Mouse (Mus musculus) lung, embryonic 16.5 days (tissue): Measurements from ENCODE around the gene Dhrs3. TPM values are rescaled to one million over a fixed set of nuclear protein-coding genes. Genes with fewer than 3 reads are reported as not detected.
A peak's percentile ranks its signal among the peaks of the same experiment; 100 is the strongest.

Experiments
- ATAC-seq: fragments of 200-750 bp; cut with Nextera tagmentation; 2 replicates; pipeline ENCODE4 v1.8.0; 2017; ENCODE audit warnings: low read depth, mild to moderate bottlenecking, moderate library complexity
- H3K27ac ChIP-seq: fragments of 300-500 bp; sonication (generic); 2 replicates; pipeline ENCODE4 v1.5.1; 2014; ENCODE audit warnings: mild to moderate bottlenecking, control low read depth, low read length
- H3K27me3 ChIP-seq: fragments of 300-500 bp; sonication (generic); 2 replicates; pipeline ENCODE4 v1.6.1; 2014; ENCODE audit warnings: low read depth, low read length, mixed read lengths; ENCODE audit not compliant: control insufficient read depth, insufficient read depth
- H3K36me3 ChIP-seq: fragments of 300-500 bp; sonication (generic); 2 replicates; pipeline ENCODE4 v1.6.1; 2014; ENCODE audit warnings: low read length; ENCODE audit not compliant: control insufficient read depth, insufficient read depth
- H3K4me1 ChIP-seq: fragments of 300-500 bp; sonication (generic); replicated peaks from 2 replicates; pipeline ENCODE4 v1.6.1; 2014; ENCODE audit warnings: low read length, mixed read lengths; ENCODE audit not compliant: control insufficient read depth, insufficient read depth
- H3K4me2 ChIP-seq: fragments of 300-500 bp; sonication (generic); 2 replicates; pipeline ENCODE4 v1.6.1; 2014; ENCODE audit warnings: low read depth, low read length, control low read depth
- H3K4me3 ChIP-seq: fragments of 300-500 bp; sonication (generic); 2 replicates; pipeline ENCODE4 v1.5.1; 2014; ENCODE audit warnings: mild to moderate bottlenecking, low read length, control low read depth
- H3K9ac ChIP-seq: fragments of 300-500 bp; sonication (generic); 2 replicates; pipeline ENCODE4 v1.6.1; 2014; ENCODE audit warnings: low read length, control low read depth
- H3K9me3 ChIP-seq: fragments of 300-500 bp; sonication (generic); 2 replicates; pipeline ENCODE4 v1.6.1; 2016; ENCODE audit warnings: low read length; ENCODE audit not compliant: control insufficient read depth
- WGBS: fragments of 180-500 bp; shearing (Covaris S2); extraction: QIAGEN DNeasy Blood & Tissue Kit; methylation state at CpG from one replicate; pipeline ENCODE4 v1.1.7; 2014; 5-methylcytosine and 5-hydroxymethylcytosine counted together
- polyA plus RNA-seq: library from polyadenylated mRNA; unstranded; fragments of >200 nt; fragmentation: Nextera tagmentation; extraction: Ambion mirVana; gene quantifications from 2 replicates; pipeline ENCODE4 v1.2.1, GENCODE M21; 2015

Gene Dhrs3
- polyA plus RNA-seq, 1 experiment from 2014 or later = 67.6 TPM

DNA sequence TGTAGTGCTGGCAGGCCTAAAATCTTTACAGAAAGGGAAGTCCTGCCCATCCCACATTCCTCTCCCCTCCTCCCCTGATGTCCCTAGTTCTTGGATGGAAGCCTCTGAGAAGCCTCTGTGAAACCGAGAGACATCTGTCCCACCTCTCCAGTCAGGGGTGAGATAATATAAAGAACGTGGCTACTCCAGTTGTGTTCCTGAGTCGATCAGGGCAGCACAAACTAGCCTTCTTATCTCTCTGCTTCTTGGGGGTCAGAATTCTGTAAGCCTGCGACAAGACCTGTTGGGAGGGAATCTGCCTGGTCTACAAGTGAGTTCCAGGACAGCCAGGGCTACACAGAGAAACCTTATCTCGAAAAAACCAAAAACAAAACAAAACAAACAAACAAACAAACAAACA lies 50.6 kb downstream of the Dhrs3 start:
- WGBS = 59% methylated on average over 5 of the region's 5 CpGs
- H3K4me3 ChIP-seq = no peak overlapping the region
- no peaks in the 10 kb centered on the region for H3K9me3 ChIP-seq
- H3K4me2 ChIP-seq = no peak overlapping the region
- H3K4me1 ChIP-seq = peaks cover 10% of the 10 kb centered on the region
- no peak overlapping the region for H3K9ac ChIP-seq
- no peaks in the 10 kb centered on the region for H3K27me3 ChIP-seq
- no peak for ATAC-seq
- no peak overlapping the region for H3K27ac ChIP-seq
- no peaks in the 10 kb centered on the region for H3K36me3 ChIP-seq

DNA sequence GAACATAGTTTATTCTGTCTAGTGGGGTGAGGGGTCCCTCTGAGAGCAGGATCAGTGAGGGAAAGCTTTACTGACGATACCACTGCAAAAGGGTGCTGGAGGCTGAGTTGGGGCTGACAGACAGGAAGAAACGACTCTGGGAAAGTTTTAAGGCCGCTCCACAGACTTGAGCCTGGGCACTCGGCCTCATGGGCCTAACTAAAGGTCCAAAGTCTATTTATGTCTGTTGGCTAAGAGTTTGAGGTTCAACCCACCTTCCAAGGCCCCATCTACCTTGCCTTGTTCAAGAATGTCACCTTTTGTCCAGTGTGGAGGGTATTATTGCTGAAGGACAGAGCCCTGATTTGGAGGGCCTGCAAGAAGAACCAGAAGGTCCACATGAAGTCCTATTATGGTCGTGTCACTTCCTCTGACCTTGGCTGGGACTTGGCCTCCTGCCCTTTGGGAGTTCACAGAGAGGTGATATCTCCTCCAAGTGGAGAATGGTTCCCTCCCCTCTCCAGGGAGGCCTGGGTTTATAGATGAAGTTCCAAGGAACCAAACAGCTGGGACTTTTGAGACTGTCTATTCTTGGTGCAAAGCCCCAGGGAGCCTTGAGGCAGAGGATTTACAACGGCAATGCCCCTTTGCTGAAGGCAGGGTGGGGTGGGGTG lies 55.2 kb downstream of the Dhrs3 start:
- Histone ChIP-seq H3K27ac (peak overlapping the region; percentile 46), H3K9me3 (no peaks in the 10 kb centered on the region), H3K4me2 (no peak overlapping the region), H3K4me1 (peaks cover 26% of the 10 kb centered on the region), H3K27me3 (no peaks in the 10 kb centered on the region), H3K9ac (0 out of 2 replicates have a peak overlapping the region, but pooled peaks have one; percentile 3), H3K4me3 (no peak overlapping the region), H3K36me3 (no peaks in the 10 kb centered on the region)
- ATAC-seq = peak; percentile 27; the same call in 1 of the 2 replicates
- 48% methylated on average over 6 of the region's 6 CpGs for WGBS

DNA sequence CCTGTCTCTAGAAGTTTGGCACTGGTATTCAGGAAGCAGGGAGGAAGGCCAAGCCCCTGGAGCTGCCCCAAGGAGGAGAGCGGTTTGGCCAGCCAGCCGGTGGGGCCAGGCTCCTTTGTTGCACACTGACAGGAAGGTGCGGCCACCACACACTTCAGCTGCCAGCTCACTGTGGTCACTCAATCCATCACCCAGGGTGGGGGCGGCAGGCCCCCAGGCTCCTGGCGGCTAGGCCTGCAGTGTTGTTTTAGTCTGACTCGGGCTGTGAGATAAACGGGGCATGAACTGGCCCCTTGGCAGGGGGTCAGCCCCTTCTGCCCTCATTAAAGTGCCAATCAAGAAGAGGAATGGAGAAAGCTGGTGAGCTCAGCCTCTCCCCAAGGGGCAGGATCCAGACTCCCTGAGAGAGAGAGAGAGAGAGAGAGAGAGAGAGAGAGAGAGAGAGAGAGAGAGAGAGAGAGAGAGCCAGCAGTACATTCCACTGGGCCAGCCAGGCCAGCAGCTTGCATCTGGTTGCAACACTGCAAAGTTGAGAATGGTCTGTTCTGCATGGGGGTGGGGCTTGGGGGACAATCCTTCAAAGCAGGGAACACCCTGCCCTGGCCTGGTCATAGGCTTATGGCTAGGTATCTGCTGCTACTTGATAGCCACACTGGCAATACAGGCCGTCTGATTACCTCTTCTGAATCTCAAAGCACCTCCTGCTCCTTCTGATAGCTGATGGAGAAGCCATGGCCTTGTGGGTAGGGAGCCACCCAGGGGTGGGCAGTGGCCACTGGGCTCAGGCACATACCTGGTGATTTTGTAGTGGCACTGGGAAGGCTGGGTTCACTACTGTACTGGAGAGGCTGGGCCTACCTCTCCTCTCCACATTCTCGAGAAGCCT lies 57.1 kb downstream of the Dhrs3 start:
- 15% methylated on average over 9 of the region's 9 CpGs for WGBS
- peak; percentile 89 for ATAC-seq
- Histone ChIP-seq H3K4me2 (no peak overlapping the region), H3K9ac (peak overlapping the region; percentile 17; the same call in 1 of the 2 replicates), H3K4me3 (no peak overlapping the region), H3K9me3 (no peaks in the 10 kb centered on the region), H3K4me1 (peaks cover 26% of the 10 kb centered on the region), H3K27ac (peak overlapping the region; percentile 78), H3K27me3 (no peaks in the 10 kb centered on the region), H3K36me3 (no peaks in the 10 kb centered on the region)

DNA sequence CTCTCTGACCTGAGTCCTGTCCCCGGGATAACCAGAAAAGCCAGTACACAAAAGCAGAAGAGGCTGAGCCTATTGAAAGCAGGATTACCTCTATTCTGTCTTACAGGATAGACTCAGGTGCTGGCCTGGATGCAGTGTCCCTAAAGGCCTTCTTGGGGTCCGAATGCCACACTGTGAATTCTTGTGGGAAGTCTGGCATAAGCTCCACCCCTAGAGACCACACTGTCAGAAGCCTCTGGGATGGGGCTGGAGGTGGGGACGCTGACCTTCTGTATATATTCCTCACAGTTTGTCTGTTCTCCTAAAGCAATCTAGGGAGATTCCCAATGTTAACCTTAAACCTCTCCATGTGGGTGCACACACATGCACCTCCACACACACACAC lies 57.7 kb downstream of the Dhrs3 start:
- no peak for ATAC-seq
- H3K9ac ChIP-seq = no peak overlapping the region
- 44% methylated on average over 3 of the region's 3 CpGs for WGBS
- no peaks in the 10 kb centered on the region for H3K27me3 ChIP-seq
- peak overlapping the region; percentile 38 for H3K27ac ChIP-seq
- H3K4me3 ChIP-seq = no peak overlapping the region
- H3K4me1 ChIP-seq = peaks cover 26% of the 10 kb centered on the region
- no peak overlapping the region for H3K4me2 ChIP-seq
- no peaks in the 10 kb centered on the region for H3K9me3 ChIP-seq
- H3K36me3 ChIP-seq = no peaks in the 10 kb centered on the region

DNA sequence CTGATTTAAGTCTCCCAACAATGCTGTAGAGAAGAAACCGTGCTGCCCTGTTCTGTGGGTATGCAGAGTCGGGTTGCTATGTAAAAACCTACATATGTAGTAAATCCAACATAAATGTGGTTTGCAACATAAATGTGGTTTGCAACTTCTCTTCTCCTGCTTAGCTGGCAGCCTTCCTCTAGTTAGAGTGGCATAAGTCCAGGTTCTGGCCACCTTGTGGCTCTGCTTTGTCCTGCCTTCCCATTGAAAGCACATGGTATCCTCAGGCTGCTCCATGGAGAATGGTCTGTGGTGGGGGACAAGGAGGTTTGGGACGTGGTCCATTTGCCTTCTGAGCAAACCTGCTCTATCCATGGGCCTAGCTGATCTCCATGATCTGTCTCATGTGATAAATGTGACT lies 58.3 kb downstream of the Dhrs3 start:
- H3K36me3 ChIP-seq = no peaks in the 10 kb centered on the region
- WGBS = 85% methylated on average over 3 of the region's 3 CpGs

DNA sequence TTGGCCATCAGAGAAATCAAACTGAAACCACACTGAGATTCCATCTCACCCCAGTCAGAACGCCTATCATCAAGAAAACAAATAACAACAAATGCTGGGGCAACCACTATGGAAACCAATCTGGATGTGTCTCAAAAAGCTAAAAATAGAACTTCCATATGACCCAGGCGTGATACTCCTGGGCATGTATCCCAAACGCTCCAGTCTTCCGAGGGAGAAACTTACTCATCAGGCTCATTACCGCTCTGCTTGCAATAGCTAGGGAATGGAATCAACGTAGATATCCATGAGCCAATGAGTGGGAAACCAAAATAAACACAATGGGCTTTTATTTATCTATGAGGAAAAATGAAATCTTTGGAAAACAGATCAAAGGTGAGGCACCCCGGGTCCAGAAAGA lies 59.2 kb downstream of the Dhrs3 start:
- no peaks in the 10 kb centered on the region for H3K36me3 ChIP-seq
- H3K27me3 ChIP-seq = no peaks in the 10 kb centered on the region
- WGBS = 48% methylated on average over 7 of the region's 7 CpGs
- H3K4me2 ChIP-seq = no peak overlapping the region
- H3K9ac ChIP-seq = no peak overlapping the region
- no peaks in the 10 kb centered on the region for H3K9me3 ChIP-seq
- H3K4me1 ChIP-seq = peaks cover 26% of the 10 kb centered on the region
- peak; percentile 11; the same call in 1 of the 2 replicates for ATAC-seq
- H3K27ac ChIP-seq = no peak overlapping the region
- no peak overlapping the region for H3K4me3 ChIP-seq

More for the DNA sequence above, 58.3 kb downstream of the Dhrs3 start:
- Histone ChIP-seq H3K4me3 (no peak overlapping the region), H3K9ac (no peak overlapping the region), H3K9me3 (no peaks in the 10 kb centered on the region), H3K4me2 (no peak overlapping the region), H3K27ac (no peak overlapping the region), H3K4me1 (peaks cover 26% of the 10 kb centered on the region), H3K27me3 (no peaks in the 10 kb centered on the region)
- ATAC-seq = no peak

DNA sequence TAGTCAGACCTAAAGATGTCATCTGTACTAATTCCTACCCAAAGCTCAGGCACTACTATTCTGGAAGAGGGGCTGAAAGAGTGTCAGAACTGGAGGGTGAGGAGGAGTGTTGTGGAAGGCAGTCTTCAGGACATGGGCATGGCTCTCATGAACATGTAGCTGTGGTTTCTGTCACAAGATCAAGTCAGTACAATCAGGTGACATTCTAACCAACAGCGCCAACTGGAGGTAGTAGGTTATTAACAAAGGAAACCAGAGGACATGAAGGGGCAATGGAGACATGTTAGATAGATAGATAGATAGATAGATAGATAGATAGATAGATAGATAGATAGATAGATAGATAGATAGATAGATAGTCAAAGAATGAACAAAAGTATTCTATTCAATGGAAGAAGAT lies 60.8 kb downstream of the Dhrs3 start:
- no peaks in the 10 kb centered on the region for H3K27me3 ChIP-seq
- no peak for ATAC-seq
- 88% methylated on average over 1 of the region's 1 CpGs for WGBS
- H3K27ac ChIP-seq = no peak overlapping the region
- no peaks in the 10 kb centered on the region for H3K36me3 ChIP-seq
- H3K4me1 ChIP-seq = peaks cover 21% of the 10 kb centered on the region
- no peaks in the 10 kb centered on the region for H3K9me3 ChIP-seq
- no peak overlapping the region for H3K4me2 ChIP-seq
- no peak overlapping the region for H3K4me3 ChIP-seq
- no peak overlapping the region for H3K9ac ChIP-seq

DNA sequence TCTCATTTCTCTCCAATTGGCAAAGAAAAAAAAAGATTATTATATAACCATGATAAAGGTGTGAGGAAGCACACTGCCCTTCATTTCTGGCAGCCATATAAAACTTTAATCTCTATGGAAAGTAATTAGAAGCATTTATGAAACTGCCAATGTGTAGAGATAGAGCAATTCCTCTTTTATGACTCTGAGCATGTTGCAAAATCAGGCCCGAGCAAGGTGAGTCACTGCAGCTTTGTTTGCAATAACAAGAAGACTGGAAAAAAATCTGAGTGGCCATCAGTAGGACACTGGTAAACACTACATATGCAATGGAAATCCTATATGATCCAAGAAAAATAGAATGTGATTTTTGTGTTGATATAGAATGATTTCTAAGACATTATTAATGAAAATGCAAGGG lies 63.2 kb downstream of the Dhrs3 start:
- Histone ChIP-seq H3K9ac (no peak overlapping the region), H3K27me3 (no peaks in the 10 kb centered on the region), H3K4me3 (no peak overlapping the region), H3K36me3 (no peaks in the 10 kb centered on the region), H3K4me1 (peaks cover 11% of the 10 kb centered on the region; the same call in 1 of the 2 replicates), H3K9me3 (no peaks in the 10 kb centered on the region), H3K4me2 (no peak overlapping the region), H3K27ac (no peak overlapping the region)
- ATAC-seq = no peak
- WGBS = 58% methylated on average over 1 of the region's 1 CpGs

DNA sequence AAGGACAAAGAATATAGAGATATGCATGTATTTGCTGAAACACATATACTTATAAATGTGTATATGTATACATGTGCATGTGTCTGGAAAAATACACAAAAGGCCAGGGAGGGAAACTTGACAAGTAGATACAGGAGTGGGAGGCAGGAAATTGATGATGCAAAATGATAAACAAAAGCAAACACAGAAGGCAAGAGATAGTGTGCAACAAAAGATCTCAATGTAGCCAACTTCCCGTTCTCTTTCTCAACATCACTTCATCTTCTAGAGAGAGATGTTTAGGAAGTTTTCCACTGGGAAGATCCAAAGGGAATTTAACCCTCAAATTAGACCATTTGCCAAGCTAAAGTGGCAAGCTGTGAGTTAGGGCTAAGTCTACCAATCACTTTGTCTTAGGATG lies 63.7 kb downstream of the Dhrs3 start:
- 27% methylated on average over 1 of the region's 1 CpGs for WGBS
- no peaks in the 10 kb centered on the region for H3K9me3 ChIP-seq
- no peaks in the 10 kb centered on the region for H3K27me3 ChIP-seq
- no peak overlapping the region for H3K9ac ChIP-seq
- H3K27ac ChIP-seq = no peak overlapping the region
- H3K4me1 ChIP-seq = peaks cover 12% of the 10 kb centered on the region; the same call in 1 of the 2 replicates
- no peak overlapping the region for H3K4me3 ChIP-seq
- no peak overlapping the region for H3K4me2 ChIP-seq
- ATAC-seq = peak; percentile 35; the same call in 1 of the 2 replicates
- H3K36me3 ChIP-seq = no peaks in the 10 kb centered on the region
